ENCODE assay signal across 8 mouse cellular contexts in genomic region chrX:60547444-60548304, GRCm38 (mm10). TPM values are rescaled to one million over a fixed set of nuclear protein-coding genes. Genes with fewer than 3 reads are reported as not detected.
DNase-seq lines count a peak whose midpoint lies in the region; ATAC-seq and TF ChIP-seq lines count a peak whose summit lies in the region.

No protein-coding gene starts in this region.

- H3K9me3 ChIP-seq in hindbrain, embryonic 15.5 days, result no peaks in the 10 kb centered on the region

- no peaks in the 10 kb centered on the region for H3K4me1 ChIP-seq in hindbrain, embryonic 15.5 days (replicated peaks)

- peak overlapping the region; percentile 56 for H3K4me2 ChIP-seq in hindbrain, embryonic 15.5 days

- H3K27ac ChIP-seq in gastrocnemius, adult 2 months, result no peak overlapping the region
- peak overlapping the region; percentile 82 for H3K27ac ChIP-seq in hindbrain, embryonic 15.5 days (replicated peaks)

- peak; percentile 89 for ATAC-seq in hindbrain, embryonic 15.5 days (ENCODE audit: low FRiP score, low read depth)
- ATAC-seq in monocyte, adult 5-6 weeks (replicated peaks; ENCODE audit: insufficient number of reproducible peaks, low FRiP score, low TSS enrichment, poor library complexity, severe bottlenecking), result no peak

- H3K27me3 ChIP-seq in hindbrain, embryonic 15.5 days, result no peaks in the 10 kb centered on the region

- 14% methylated on average over 69 of the region's 113 CpGs for WGBS in hindbrain, embryonic 15.5 days

- TF ChIP-seq CTCF in gastrocnemius, adult 2 months (IDR thresholded peaks at IDR 0.05), result no peak

- peak; percentile 2 for DNase-seq in adrenal gland, adult 8-10 months
- peak; percentile 58 to 71 for DNase-seq in cerebellum, postnatal 25 days
- peak; percentile 63 for DNase-seq in gastrocnemius, adult 2 months
- peak; percentile 26 to 30 for DNase-seq in layer of hippocampus, postnatal 36 days
- DNase-seq in lung, postnatal 14 days, result peak; percentile 9
- peak; percentile 54 to 66 for DNase-seq in right cerebral cortex, postnatal 10 days (ENCODE audit: low spot score in 2 of 2)

- peak overlapping the region; percentile 56 for H3K9ac ChIP-seq in hindbrain, embryonic 15.5 days

- peak overlapping the region; percentile 72 for H3K4me3 ChIP-seq in gastrocnemius, adult 2 months
- H3K4me3 ChIP-seq in hindbrain, embryonic 15.5 days, result peak overlapping the region; percentile 59

- H3K36me3 ChIP-seq in hindbrain, embryonic 15.5 days, result no peaks in the 10 kb centered on the region

- intact Hi-C loops in gastrocnemius, adult 2 months (cut with DNase I), result no loop called here

RNA-seq across cellular contexts. Expression of gene Gm7073, which starts 8.6 kb away (rescaled TPM):
- not detected for total RNA-seq in adrenal gland, adult 8-10 months (2022)
- not detected for total RNA-seq in gastrocnemius, adult 2 months (2021)
- polyA plus RNA-seq in hindbrain, embryonic 15.5 days (2015; fragmentation: Nextera tagmentation; extraction: Ambion mirVana), result not detected in 2 replicates
- total RNA-seq in layer of hippocampus, postnatal 36 days (2021), result not detected
- total RNA-seq in monocyte, adult 5-6 weeks (2017), result not detected in 3 replicates

RNA-seq across cellular contexts. Expression of gene Atp11c, which starts 44.8 kb away (rescaled TPM):
- total RNA-seq in adrenal gland, adult 8-10 months (2022), result 10 to 100 TPM; 13.6 to 15.1 (median 14.5) TPM
- total RNA-seq in gastrocnemius, adult 2 months (2021), result 1 to 10 TPM; 3.5 to 3.6 TPM
- 10.2 and 11.7 TPM in 2 replicates for polyA plus RNA-seq in hindbrain, embryonic 15.5 days (2015; fragmentation: Nextera tagmentation; extraction: Ambion mirVana)
- total RNA-seq in layer of hippocampus, postnatal 36 days (2021), result 10 to 100 TPM in 1 of 2 experiments, 1 to 10 TPM in 1; 10.0 to 11.2 TPM
- total RNA-seq in monocyte, adult 5-6 weeks (2017), result 38.2 to 43.1 TPM (median 42.6 TPM) in 3 replicates

Comparison
In these comparisons a context has a peak if more than half of its experiments do, and no peak if none do; other contexts are left out.
1. DNase-seq: peak in every context shown above with its lines; median percentile 64 in cerebellum, postnatal 25 days; 63 in gastrocnemius, adult 2 months; 60 in right cerebral cortex, postnatal 10 days; 28 in layer of hippocampus, postnatal 36 days; 9 in lung, postnatal 14 days; 2 in adrenal gland, adult 8-10 months.